Mouse (Mus musculus) right cerebral cortex, adult 2 months (tissue): ENCODE measurements at regions not wholly inside any gene's neighbourhood (a gene's known extent, or its start where the extent isn't known, plus 50 kb on each side); places are given as distances from the start of the nearest gene placed in this dataset.
"Not testable (repeated sequence)": the region's sequence is repeated elsewhere in the genome, so short reads cannot be mapped to it uniquely, and the experiment has no call there.

ENCODE experiments used
- DNase-seq, 2 experiments: peaks; one replicate each; pipeline ENCODE4 v3.0.0; 2021 to 2022; ENCODE audit warnings: low spot score in 2 of 2

GRCm38 (mm10) chr2:17898780-17899179, 98.0 kb downstream of the H2al2a start:
- no peak for DNase-seq

GRCm38 (mm10) chr2:17896036-17896435, 100.7 kb downstream of the H2al2a start:
- no peak for DNase-seq

- not testable (repeated sequence) for DNase-seq
These were observed 104.1 kb downstream of the H2al2a start for GRCm38 (mm10) chr2:17892661-17893060.

- DNase-seq = no peak
These were observed 109.1 kb downstream of the H2al2a start for GRCm38 (mm10) chr2:17887699-17888098.

GRCm38 (mm10) chr2:17882389-17882788, 114.4 kb downstream of the H2al2a start:
- no peak for DNase-seq

GRCm38 (mm10) chr2:17880800-17881717, 115.7 kb downstream of the H2al2a start:
- DNase-seq = no peak

GRCm38 (mm10) chr2:17877901-17878300, 118.9 kb downstream of the H2al2a start:
- DNase-seq = no peak

GRCm38 (mm10) chr2:17876942-17877341, 119.8 kb downstream of the H2al2a start:
- DNase-seq = no peak

- DNase-seq = no peak
These were observed 120.6 kb downstream of the H2al2a start for GRCm38 (mm10) chr2:17876155-17876554.

- DNase-seq = no peak
These were observed 126.2 kb downstream of the H2al2a start for GRCm38 (mm10) chr2:17870562-17870961.

- DNase-seq = no peak
These were observed 128.6 kb downstream of the H2al2a start for GRCm38 (mm10) chr2:17868145-17868544.

GRCm38 (mm10) chr2:17867341-17867740, 129.4 kb downstream of the H2al2a start:
- DNase-seq = peak in 1 of 2 experiments; percentile 13

GRCm38 (mm10) chr2:17861765-17862495, 130.7 kb upstream of the Nebl start:
- no peak for DNase-seq

GRCm38 (mm10) chr2:17860922-17861559, 129.8 kb upstream of the Nebl start:
- no peak for DNase-seq

GRCm38 (mm10) chr2:17859234-17859633, 128.0 kb upstream of the Nebl start:
- no peak for DNase-seq

GRCm38 (mm10) chr2:17858326-17858725, 127.1 kb upstream of the Nebl start:
- no peak for DNase-seq

- no peak for DNase-seq
These were observed 124.5 kb upstream of the Nebl start for GRCm38 (mm10) chr2:17855566-17856264.

- no peak for DNase-seq
These were observed 122.8 kb upstream of the Nebl start for GRCm38 (mm10) chr2:17854088-17854487.

- DNase-seq = no peak
These were observed 122.3 kb upstream of the Nebl start for GRCm38 (mm10) chr2:17853500-17854011.

- no peak for DNase-seq
These were observed 121.7 kb upstream of the Nebl start for GRCm38 (mm10) chr2:17852740-17853499.

GRCm38 (mm10) chr2:17850741-17851140, 119.5 kb upstream of the Nebl start:
- no peak for DNase-seq
